Mouse (Mus musculus) ZHBTc4 (cell line): ENCODE results near the gene Erich4.

Experiments used
- DNase-seq: peaks from one replicate; pipeline ENCODE4 v3.0.0-alpha.2; 2011; ENCODE audit warnings: low read depth, low spot score

Gene Erich4

DNA sequence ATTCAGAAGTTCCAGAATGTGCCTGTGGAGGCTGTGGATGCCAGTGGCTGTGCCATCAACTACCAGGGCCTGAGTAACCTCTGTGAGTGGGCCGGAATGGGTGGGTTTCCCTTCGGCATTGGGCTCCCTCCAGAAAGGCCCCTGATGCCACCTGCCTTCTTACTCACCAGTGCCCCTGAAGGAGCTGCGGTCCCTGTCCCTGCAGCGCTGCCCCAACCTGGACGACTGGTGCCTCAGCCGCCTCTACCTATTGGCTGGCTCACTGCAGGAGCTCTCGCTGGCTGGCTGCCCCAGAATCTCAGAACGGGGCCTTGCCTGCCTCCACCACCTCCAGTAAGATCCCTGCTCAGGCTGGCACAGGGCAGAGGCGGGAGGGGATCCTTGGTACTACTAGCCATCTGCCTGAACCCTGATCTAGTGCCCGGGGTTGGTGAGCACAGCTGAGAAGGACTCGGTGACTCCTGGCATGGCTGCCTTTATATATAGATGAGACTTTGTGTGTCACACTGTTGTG is 8.2 kb upstream of the Erich4 start:
- no peak for DNase-seq

DNA sequence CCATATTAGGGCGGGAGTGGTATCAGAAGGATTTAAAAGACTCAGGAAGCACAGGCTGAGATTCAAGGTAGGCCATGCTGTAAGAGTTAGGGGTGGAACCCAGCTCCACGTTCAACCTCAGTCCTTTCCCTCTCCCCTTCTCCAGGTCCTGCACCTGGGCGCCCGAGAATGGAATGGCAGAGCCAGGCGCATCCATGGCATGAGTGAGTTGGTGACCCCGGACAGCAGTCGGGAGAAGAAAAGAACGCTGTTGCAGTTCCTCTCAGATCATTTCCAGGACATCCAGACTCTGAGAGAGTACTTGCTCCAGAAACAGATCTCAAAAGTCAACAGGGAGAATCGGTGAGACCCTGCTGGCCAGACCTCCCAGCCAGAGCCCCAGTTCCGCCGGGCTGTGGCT is 5.1 kb upstream of the Erich4 start:
- DNase-seq: no peak

- DNase-seq: no peak
These were observed 4.4 kb upstream of the Erich4 start for GRCm38 (mm10) chr7:25620101-25620500.

DNA sequence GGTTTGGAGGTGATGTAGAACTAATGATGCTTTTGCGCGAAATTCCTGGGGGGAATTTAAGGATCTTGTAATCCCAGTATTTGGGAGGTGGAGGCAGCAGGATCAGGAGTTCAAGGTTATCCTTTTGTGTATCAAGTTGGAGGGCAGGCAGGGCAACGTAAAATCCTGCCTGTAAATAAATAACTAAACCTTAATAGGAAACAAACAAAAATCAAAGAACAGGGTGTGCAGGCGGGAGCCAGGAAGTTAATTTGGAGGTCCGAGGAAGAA is 4.0 kb upstream of the Erich4 start:
- DNase-seq: no peak

GRCm38 (mm10) chr7:25618865-25619721 is 3.4 kb upstream of the Erich4 start, which contains the start of gene Dmac2:
Gene Dmac2, plus strand, starts transcription at chr7:25619414.
- DNase-seq: peak; percentile 99

DNA sequence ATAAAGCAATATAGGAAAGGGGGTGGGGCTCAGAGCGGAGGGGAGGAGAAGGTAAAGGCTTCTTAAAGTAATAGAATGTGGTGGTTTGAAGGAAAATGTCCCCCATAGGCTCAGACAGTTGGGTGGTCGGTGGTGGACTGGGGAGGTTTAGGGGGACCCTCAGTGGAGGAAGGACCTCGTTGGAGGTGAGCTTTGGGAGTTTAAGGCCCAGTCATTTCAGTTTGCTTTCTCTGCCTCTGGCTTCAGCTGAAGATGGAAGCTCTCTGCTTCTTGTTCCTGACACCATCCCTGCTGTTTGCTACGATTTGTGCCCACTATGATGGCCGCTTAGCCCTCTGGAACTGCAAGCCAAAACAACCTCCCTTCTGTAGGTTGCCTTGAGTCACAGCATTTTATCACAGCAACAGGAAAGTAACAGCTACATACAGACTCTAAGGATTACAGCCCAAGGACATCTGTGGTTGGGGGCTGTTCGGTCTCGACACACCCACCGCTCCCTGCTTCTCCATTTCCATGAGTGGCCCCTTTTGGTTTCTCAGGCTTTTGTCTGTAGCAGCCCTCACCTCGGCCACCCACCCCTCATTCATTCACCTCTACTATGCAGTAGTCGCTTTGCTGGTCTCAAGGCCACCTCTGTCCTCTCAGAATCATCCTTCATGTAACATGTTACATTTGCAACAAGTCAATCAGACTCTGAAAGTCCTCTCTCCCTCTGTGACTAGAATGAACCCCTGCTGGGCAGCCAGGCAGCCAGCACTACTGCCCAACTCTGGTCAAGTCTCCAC is 1.9 kb upstream of the Erich4 start:
- DNase-seq: no peak

- no peak for DNase-seq
These were observed 624 bp downstream of the Erich4 start for GRCm38 (mm10) chr7:25614831-25615705.

- DNase-seq: peak; percentile 28
These were observed 1.6 kb downstream of the Erich4 start for GRCm38 (mm10) chr7:25614086-25614485.

DNA sequence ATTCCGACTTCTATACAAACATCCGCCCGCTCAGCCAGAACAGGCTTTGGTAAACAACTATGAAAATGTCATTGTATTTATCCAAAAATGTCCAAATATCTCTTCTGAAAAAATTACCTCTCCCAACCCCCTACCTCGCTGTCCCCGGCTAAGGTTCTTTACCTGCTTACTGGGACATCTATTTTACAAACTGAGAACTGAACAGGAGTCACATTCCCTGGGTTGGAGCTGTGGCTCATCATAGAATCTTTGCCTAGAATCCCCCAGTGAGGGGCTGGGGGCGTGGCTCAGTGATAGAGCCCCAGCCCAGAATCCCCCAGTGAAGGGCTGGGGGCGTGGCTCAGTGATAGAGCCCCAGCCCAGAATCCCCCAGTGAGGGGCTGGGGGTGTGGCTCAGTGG is 4.2 kb downstream of the Erich4 start:
- DNase-seq: no peak

GRCm38 (mm10) chr7:25610056-25610455 is 5.6 kb downstream of the Erich4 start:
- no peak for DNase-seq

DNA sequence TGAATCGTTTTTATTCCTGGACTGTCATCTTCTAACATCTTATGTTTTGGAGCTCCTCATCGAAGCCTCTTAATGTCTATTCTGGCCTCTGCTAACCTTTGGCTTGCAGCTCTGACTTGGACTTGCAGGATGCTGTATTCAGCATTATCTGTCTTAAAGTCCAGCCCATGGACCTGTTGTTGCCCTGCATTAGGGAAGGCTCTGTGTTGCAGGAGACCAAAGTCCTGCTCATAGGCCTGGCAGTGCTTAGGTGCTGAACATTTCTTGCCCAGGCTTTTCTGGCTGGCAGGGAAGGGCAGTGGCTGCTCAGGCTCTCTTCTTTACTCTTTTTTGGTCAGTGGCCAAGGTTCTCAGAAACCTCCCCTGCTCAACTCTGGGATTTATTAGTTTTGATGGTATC is 8.5 kb downstream of the Erich4 start:
- DNase-seq: no peak

- no peak for DNase-seq
These were observed 9.0 kb downstream of the Erich4 start for GRCm38 (mm10) chr7:25606625-25607063.

DNA sequence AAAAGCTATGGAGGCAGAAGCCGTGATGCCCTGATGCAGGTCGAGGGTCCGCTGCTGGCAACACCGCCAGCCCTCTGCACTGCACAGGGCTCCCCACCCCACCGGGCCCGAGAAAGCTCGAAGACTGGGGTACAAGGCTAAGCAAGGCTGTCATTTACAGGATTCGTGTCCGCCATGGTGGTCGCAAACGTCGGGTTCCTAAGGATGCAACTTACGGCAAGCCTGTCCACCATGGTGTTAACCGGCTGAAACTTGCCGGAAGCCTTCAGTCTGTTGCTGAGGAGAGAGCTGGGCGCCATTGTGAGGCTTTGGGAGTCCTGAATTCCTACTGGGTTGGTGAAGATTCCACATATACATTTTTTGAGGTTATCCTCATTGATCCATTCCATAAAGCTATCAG is 14.3 kb downstream of the Erich4 start:
- DNase-seq: peak; percentile 74

GRCm38 (mm10) chr7:25600666-25601065 is 15.0 kb downstream of the Erich4 start:
- peak; percentile 45 for DNase-seq

GRCm38 (mm10) chr7:25599663-25600062 is 16.0 kb downstream of the Erich4 start:
- peak; percentile 88 for DNase-seq

DNA sequence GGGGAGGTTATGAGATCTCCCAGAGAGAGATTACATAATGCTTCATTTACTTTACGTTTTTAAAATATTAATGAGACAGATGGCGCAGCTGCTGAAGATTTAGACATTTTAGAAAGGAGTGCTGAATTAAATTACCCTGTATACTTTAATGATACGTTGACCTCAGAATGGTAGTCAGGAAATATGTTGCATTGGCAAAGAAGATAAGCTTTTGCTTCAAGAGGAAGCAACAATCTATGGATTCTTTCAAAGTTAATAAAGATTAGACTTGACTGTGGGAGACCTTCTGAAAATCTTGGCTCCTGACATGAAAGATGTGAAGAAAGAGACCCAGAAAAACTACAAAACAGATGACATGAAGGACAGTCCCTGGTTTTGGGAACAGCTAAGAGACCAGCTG is 21.8 kb downstream of the Erich4 start:
- DNase-seq: no peak

DNA sequence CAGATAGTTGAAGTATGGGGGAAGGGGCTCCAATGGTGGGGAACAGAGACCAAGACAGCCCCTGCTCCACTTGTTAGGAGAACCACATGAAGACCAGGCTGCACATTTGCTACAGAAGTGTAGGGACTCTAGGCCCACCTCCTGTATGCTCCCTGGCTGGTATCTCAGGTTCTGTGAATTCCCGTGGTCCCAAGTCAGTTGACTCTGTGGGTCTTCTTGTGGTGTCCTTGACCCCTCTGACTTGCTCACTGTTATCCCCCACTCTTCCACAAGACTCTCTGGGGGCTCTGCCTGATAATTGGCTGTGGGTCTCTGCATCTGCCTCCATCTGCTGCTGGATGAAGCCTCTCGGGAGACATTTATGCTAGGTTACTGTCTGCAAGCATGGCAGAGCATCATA is 24.5 kb downstream of the Erich4 start:
- DNase-seq: no peak

- no peak for DNase-seq
These were observed 30.1 kb downstream of the Erich4 start for GRCm38 (mm10) chr7:25585351-25586204.

GRCm38 (mm10) chr7:25584651-25585050 is 31.0 kb downstream of the Erich4 start:
- no peak for DNase-seq

- peak; percentile 71 for DNase-seq
These were observed 33.3 kb downstream of the Erich4 start for GRCm38 (mm10) chr7:25582301-25582810.

GRCm38 (mm10) chr7:25579441-25579840 is 36.3 kb downstream of the Erich4 start:
- no peak for DNase-seq
